Mouse (Mus musculus): ENCODE measurements at regions not wholly inside any gene's neighbourhood (a gene's known extent, or its start where the extent isn't known, plus 50 kb on each side); places are given as distances from the start of the nearest gene placed in this dataset.
"Not testable (repeated sequence)": the region's sequence is repeated elsewhere in the genome, so short reads cannot be mapped to it uniquely, and the experiment has no call there.

DNA sequence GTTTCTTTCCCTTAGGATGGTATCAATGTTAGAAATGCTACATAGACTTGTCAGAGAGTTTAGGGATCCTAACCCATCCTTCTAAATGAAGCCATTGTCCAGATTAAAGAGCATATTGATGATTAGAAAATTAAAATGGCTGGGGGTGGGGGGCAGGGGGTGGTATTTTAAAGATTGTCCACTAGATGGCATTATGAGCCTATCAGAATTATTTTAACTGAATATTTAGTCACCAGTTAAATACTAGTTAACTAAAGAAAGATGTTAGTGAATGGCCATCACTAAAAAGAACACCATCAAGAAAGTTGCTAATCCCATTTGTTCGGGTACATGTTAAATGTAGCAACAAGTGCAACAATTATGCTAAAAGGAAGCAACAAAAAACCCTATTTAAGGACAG lies 1909.6 kb upstream of the 5930422O12Rik start:
- no peak for DNase-seq (ENCODE audit: low read depth, low spot score)

DNA sequence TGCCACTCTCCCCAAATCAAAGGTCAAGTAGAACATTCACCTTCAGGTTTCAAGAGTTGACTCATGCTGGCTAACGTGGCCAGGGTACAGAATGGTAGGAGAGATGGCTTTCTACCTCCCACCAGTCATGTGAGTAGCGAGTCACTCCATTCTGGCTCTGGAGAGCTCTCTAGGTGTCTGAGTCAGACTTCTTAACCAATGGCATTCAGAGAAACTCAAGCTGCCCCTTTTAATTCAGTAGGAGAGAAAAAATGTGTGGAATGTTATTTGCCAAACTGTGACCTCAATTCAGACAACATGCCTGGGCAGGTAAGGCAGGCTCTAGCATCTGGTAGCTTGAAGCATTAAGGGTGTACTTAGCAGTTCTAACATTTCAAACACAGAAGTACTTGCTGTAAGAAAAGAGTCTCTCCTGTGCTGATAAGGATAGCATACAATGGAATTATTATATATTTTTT lies 1907.5 kb upstream of the 5930422O12Rik start:
- DNase-seq (ENCODE audit: low read depth, low spot score) = no peak

DNA sequence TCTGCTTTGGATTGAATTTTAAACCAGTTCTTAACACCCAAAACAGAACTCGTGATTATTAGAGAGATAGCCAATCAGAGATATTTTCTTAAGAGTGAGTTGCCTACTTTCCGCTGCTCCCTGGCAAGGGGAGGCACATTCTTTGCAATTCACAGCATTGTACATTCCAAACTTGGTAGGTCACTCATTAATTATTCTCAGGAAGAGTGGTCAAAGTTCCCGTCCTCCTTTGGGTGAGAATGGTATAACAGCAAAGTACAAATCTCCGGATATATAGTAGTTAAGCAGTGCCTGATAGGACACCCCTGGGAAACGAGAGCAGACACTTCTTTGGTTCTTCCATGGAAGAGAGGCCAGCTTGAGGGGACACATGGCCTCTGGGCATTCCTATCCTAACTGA lies 1903.4 kb upstream of the 5930422O12Rik start:
- no peak for DNase-seq (ENCODE audit: low read depth, low spot score)

DNA sequence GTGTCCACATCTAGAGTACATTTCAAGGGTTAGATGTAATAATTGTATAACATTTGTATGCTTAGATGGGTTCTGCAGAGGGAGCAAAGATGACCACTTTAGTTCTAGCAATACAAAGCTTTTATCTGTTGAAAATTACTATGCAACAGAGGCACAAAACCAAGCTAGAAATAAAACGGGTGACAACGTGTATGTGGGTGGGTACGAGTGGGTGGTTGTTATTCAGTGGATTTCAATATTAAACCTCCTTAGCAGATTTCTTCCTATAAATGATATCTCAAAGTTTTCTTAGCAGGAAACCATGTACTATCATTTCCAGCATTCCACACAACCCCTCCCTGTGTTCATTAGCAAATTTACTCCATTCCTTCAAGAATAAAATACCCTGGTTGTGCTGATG lies 1889.3 kb upstream of the 5930422O12Rik start:
- no peak for DNase-seq (ENCODE audit: low read depth, low spot score)

DNA sequence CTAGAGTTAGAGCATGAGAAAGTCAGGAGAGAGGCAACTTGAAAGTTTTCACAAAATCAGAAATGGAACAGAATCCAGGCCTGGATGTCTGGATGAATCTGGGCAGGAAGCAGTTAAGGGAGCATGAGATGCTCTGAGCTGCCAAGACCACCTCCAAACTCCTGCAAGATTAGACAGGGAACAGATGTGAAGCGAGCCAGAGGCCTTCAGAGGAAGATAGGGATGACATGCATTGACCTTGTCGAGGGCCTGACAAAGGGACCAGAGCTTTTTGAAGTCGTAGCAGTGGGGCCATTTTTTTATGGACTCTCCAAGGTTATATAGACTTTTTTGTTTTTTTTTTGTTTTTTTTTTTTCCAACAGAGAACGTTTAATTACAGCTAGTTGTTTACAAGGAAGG lies 1886.9 kb upstream of the 5930422O12Rik start:
- DNase-seq (ENCODE audit: low read depth, low spot score) = no peak

DNA sequence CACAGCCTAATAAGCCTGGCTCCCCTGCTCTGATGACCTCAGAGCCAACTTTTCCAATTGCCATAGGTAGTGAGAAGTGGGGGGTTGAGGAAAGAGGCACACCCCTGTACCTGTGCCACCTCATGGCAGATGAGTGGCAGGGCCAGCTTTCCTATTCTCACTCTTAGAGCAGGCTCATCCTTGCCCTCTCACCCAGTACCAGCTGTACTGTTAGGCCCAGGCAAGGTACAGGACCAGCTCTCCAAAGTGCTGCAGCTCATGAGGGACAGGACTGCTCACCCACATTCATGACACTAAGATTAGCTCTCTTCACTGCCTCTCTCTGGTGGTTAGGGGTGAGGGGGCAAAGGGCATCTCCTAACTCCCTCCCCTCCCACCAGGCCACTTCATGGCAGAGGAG lies 1854.4 kb upstream of the 5930422O12Rik start:
- DNase-seq (ENCODE audit: low read depth, low spot score) = no peak

DNA sequence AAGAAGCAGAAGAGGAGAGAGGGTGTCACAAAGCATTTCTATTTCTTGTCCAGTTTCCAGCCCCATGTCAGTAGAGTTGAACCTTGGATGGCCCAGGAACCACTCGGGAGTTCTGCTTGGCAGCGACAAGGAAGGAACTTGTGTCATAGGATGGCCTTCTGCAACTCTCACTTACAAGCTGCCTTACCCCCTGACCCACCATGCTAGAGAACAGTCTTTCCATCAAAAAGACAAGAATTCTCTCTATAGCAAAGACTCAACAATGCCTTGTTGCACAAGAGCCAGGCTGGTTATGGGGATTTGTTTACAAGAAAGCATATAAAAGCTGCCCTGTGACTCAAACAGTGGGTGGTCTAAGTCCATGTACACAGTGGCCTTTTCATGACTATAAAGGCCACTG lies 1852.4 kb upstream of the 5930422O12Rik start:
- DNase-seq (ENCODE audit: low read depth, low spot score) = no peak

DNA sequence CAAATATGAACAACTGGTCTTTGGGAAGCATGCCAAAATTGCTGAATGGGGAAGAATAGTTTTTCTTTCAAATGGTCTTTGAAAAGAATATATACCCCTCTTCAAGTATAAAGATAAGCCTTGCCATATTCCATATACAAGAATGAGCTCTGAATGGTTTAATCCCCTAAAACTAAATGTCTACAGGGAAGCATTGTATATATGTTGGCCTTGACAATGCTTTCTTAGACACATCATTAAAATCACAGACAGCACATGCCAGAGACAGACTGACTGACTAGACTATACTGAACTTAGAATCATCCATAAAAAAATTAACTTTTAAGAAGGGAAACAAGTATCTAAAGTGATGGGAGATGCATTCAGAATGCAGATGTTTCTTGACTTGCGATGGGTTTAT lies 1843.8 kb upstream of the 5930422O12Rik start:
- no peak for DNase-seq (ENCODE audit: low read depth, low spot score)

DNA sequence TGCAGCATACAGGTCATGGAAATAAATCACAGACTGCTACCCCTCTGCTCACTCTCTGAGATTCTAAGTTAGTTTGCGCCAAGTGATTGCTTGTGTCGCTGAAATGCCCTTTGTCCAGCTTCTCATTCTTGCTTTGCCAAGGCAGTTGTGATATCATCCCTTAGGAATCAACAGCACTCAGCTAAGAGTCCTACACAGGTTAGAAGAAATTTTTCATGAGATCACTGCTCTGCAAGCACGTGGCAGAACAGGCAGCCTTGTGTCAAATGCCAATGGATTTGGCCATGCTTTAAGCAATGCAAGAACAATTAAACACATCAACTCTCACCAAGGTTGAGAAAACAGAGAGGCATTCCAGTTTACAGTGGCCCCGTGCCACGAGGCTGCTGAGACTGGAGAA lies 1829.0 kb upstream of the 5930422O12Rik start:
- no peak for DNase-seq (ENCODE audit: low read depth, low spot score)

DNA sequence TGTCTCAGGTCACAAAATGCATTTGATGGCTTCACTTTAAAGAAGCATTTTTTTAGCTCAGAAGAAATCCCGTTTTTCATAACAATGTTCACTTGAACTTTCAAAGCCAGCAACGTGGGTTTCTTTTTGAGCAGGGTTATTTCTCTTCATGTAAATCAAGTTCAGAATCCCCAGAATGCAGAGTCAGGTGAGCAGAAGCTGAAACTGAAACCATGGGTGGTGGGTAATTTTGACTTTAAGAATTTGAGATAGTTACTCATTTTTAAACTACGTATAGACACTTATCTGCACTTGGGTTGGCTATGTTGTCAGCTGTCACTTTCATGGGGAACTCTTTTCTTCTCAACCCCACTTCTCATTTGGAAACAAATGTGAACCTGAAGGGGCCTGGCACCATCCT lies 1827.5 kb upstream of the 5930422O12Rik start:
- DNase-seq (ENCODE audit: low read depth, low spot score) = no peak

DNA sequence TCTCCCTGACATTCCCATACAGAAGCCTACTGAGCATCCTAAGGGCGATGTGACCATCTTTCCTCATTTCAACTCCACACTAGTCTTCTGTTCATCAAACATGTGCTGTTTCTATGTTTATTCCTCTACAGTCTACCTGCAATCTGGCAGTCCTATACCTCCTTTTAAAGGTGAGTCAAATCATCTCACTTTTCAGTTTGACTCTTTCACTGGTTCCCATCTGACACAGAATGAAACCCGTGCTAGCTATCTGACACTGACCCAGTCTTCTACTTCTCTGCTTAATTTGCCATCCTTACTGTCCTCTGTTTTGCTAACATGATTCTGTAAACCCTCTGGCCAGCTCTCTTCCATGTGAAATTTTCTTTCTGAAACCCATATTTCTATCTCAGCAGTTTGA lies 1812.0 kb upstream of the 5930422O12Rik start:
- DNase-seq (ENCODE audit: low read depth, low spot score) = no peak

DNA sequence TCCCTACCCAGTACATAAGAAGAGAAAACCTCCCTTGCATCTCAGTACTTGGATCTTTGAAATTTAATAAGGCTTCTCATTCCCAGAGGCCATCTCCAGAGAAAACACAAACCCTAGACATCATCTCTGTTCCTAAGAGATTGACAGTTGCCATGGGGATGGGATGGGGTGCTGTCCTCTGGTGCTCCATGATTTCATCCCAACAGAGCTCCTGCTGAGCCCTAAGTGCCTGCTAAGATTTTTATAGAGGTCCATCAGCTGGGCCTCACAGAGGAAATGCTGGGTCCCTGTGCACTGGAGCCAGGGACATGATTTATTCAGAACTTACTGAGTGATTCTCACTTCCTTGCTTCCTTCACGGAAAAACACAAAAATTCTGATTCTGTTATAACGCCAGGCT lies 1800.8 kb upstream of the 5930422O12Rik start:
- DNase-seq (ENCODE audit: low read depth, low spot score) = no peak

DNA sequence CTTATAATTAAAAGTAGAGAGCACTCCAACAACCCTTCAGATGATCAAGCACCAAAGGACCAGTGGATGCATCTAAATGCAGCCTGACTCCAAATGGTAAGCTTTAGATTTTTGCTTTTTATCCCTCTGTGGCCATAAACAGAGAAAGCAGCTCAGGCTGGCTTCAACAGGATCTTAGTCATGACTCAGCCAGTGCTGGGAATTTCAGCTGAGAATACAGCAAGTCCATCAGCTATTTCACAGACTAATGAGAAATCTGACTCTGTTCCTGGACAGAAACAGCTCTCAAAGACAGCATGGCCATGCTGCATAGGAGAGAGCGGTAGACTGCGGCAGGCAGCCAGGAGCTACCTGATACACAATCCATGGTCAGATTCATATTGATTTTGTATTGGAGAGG lies 1800.4 kb upstream of the 5930422O12Rik start:
- no peak for DNase-seq (ENCODE audit: low read depth, low spot score)

DNA sequence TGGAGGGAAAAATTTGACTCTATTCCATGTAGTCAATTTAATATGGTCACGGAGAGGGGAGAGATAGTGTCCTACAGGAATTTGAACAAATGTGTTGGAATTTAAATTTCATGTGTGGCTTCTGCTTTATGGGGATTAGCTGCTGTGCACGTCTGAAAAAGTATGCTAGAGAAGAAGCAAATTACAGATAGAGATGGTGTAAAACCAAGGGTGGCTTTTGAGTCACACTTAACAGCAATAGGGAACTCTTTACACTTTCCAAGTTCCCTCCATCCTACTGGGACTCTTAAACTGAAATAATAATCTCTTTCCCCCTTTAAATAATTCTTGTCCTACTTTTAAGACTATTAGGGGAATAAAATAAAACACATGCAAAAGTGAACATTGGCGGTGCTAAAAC lies 1790.1 kb upstream of the 5930422O12Rik start:
- DNase-seq (ENCODE audit: low read depth, low spot score) = no peak

DNA sequence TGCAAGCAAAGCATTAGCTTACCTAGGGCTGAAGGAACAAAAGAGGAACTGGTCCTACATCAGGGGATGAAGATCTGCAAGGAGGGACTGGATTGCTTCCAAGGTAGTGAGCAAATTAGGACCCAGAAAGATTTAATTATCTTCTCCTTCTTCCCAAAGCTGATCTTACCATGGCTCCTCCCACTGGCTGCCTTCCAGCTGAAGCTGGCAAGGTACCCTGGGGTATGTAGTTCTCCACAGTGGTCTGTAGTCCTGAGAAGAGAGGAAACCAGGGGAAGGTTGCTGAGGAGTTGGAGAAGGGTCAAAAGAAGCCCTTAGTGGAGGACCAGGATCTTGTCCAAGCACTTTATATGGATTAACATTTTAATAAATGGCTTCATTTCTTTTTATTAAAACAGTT lies 1764.8 kb upstream of the 5930422O12Rik start:
- DNase-seq (ENCODE audit: low read depth, low spot score) = no peak

DNA sequence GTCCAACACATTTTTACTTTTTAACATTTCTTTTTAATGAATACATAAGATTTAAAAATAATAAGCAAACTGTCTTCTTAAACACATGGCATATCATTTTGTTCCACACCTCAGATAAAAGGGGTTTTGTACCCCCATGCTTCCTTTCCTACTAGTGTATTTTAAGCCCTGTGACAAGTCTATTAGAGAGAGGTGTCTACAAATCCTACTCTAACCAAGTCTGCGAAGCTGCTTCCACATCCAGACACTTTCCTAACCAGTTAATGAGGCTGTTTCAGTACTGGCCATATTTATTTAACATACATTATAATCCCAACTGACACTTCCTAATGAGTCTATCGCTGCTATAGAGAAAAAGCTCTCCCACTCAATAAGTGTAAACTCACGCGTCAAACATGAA lies 1763.0 kb upstream of the 5930422O12Rik start:
- no peak for DNase-seq (ENCODE audit: low read depth, low spot score)

DNA sequence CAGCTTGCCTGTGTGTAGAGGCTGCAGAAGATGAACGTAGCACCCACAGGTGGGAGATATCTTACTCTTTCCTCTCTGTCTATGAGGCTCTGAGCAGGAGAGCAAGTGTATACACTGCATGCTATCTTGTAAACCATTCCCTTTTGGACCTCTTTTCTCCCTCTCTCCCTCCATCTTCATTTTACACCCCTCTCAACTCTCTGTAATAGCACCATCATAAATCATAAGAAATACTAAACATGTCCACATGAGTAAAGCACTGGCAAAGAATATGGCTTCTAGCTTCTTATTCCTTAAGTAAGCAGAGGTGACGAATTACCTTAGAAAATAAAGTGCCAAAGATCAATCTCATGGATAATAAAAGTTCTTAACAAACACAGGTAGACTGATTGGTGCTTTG lies 1724.3 kb upstream of the 5930422O12Rik start:
- no peak for DNase-seq (ENCODE audit: low read depth, low spot score)

DNA sequence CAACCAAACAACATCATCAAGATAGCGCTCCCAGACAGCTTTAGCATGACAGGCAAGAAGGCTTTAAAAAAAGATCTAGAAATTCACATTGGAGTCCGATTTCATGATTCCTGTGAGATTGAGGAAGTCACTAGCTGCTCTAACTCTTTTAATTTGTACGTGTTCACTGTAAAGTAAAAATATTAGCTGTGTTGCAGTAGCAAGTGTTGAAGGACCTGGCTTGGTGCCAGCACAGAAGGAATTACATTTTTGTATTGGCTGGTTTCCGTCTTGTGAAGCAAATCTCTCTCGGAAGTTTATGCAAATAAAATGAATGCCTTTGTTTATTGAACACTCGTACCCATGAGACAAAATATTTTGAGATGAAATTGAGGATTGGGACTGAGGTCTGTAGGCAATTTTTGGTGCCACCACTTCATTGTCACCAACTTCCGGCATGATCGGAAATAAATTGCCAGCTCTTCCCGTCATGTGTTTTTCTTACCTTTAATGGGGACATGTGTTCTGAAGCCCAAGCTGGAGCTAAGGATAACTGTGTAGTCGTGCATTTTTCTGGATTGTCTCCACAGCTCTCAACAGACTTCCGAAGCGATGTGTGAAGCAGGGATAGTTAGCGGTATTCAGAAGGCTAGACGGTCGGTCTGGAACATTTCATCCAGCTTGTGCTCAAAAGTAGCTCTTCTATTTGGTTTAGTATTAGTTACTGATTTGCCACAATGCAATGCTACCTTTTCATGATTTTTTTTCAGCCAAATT lies 1715.0 kb upstream of the 5930422O12Rik start:
- DNase-seq (ENCODE audit: low read depth, low spot score) = no peak

DNA sequence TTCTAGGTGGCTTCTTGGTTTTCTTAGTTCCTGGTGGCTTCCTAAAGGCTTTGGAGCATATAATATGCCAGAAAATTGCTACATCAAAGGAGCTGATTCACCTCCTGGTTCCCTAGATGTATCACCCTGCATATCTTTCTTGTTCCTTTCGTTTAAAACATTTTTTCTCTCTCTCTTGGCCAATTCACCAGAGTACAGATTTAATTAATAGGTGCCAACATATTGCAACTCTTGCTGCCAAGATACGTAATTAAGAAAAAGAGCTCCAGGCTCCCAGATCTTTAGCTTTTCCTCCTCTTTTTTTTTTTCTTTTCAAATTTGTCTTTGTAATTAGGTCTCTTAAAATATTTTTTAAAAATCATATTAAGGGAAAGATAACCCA lies 1714.4 kb upstream of the 5930422O12Rik start:
- no peak for DNase-seq (ENCODE audit: low read depth, low spot score)

DNA sequence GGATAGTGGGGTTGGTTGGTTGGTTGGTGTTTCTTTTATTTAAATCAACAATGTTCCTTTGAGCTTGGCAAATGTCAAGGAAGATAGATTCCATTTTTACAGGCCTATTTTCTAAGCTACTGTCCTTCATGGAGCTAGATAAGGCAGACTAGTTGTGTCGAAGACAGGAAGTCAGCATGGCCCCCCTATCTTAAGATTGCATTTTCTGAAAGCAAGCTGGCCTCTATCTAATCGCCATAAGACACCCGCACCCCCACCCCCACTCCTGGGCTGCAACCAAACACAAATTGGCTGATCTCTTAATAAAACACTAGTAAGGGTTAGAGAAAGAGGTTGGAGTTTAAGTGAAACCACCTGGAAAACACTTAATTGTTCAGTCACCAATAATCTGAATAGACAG lies 1708.5 kb upstream of the 5930422O12Rik start:
- peak; percentile 31 for DNase-seq (ENCODE audit: low read depth, low spot score)

DNA sequence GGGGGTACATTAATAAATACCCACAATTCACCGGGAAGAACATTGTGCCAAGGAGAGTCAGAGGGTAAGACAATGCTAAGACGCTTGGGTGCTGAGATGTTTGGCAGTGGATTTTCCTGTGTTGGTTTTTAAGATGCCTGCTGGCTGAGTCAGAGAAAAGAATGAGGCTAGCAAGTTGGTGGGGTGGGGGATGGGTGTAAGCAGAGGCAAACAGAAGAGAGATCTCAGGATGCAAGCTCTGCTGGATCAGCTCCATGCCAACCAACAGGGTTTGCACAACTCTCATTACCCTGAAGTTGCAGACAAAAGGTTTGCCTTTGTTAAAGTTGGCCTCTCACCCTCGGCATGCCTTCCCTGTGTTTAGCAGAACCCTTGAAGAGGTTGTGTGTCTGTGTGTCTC lies 1707.9 kb upstream of the 5930422O12Rik start:
- no peak for DNase-seq (ENCODE audit: low read depth, low spot score)

DNA sequence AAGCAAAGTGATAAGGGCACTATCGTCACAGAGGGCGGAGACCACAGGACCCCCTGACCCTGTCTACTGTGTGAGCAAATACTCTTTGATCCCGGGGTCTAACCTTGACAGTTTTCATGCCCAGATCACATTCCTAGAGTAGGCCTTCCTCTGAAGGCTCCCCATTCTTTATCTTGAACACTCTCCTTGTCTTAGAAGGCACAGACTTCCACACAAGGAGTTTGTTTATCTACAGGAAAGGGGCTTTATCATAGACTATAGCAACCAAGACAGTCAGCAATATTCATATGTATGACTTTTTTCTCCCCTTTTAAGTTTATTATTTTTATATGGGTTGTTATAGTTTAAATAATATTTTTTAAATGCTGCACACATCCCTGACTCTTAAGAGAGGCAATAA lies 1703.1 kb upstream of the 5930422O12Rik start:
- DNase-seq (ENCODE audit: low read depth, low spot score) = no peak

DNA sequence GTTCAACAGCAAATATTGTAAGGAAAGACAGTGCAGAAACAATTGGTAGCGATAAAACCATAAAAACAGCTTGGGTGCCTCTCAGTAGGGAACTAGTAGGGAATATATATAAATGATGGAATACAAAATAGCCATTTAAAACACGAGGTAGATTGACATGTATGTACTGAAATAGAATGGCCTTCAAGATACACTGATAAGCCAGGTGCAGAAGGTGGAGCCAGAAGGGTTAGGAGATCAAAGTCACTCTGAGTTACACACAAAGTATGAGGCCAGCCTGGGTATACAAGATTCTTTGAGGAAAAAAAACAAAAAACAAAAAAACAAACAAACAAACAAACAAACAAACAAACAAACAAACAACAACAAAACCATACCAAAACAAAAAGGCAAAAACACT lies 1692.9 kb upstream of the 5930422O12Rik start:
- DNase-seq (ENCODE audit: low read depth, low spot score) = no peak

DNA sequence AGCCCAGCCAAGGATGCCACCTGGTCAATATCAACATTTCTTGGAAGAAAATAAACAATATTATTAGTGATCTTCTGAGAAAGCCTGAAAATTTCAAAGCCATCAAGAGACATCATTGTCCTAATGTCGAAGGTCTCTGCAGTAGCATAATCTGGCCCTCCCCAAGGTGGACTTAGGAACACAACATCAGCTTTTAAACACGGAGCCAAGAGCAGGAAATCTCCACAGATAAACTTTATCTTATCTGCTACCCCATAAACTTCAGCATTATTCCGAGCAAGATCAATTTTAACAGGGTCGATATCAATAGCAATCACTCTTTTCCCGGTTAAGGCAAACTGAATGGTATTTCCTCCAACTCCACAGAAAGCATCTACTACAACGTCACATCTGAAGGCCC lies 1691.2 kb upstream of the 5930422O12Rik start:
- DNase-seq (ENCODE audit: low read depth, low spot score) = not testable (repeated sequence)

Data from c-Kit-negative CD71-positive TER-119-positive erythroid progenitor cells, embryonic 14.5 days (primary cell).